Mouse (Mus musculus) naive thymus-derived CD4-positive, alpha-beta T cell, adult 2 months (primary cell): ENCODE measurements around the gene Phgdh.

ENCODE experiments used
- DNase-seq: peaks from one replicate; pipeline ENCODE4 v3.0.0-alpha.2; 2011; ENCODE audit warnings: low read depth

The Phgdh gene

DNA sequence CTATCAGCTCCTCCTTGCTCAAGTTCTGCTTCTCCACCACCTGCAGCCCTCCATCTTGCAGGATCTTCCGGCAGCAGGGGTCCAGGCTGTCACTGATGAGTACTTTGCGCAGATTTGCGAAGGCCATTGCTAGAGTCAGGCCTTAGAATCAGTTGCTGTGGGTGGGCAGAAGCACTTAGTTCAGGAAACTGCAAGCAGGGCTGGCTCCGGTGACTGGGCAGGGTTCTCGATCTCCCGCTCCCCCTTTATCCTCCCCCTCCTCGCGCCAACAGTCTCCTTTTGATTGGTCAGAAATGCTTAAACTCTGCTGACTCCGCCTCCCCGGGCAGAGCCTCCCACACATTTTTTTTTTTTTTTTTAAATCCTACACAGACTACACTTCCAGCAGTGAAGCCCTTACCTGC, at the start of gene Phgdh:
Gene Phgdh (minus strand): TSS at position 285 of the 404 bp plus-strand sequence.
- peak; percentile 87 for DNase-seq

DNA sequence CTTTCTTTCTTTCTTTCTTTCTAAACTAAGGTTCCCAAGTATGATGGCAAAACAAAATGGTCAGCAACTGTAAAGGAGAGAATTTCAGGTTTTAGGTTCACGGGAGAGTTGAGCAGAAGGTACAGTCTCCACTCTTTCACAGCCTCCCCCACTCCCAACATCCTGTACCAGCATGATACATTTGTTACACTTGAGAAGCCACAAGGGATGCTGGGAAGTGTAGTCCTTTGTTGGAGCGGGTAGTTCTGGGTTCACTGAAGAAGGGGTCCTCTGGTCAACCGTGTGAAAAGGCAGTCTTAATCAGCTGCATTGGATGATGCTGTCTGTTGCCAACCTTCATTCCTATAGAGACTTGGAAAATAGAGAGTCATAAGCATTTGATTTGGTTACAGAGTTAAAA, 49.5 kb upstream of the Phgdh start:
- no peak for DNase-seq

DNA sequence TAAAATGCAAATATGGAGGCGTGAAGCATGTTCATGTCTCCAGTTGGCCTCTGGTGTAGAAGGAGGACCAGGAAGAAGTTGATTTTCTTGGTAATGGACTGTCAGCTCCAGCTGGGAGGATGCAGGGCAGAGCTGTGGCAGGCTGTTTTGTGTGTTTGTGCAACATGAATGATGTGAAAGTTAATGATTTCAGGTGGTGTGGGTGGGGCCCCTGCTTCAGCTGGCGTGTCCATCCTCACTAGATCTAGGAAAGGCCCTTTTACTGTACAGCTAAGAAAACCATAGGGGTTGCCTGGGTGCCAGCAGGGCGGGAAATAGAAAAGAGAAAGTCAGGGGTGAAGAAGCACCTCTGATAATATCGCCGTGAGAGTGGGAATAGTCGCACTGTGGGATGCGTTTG, 48.0 kb upstream of the Phgdh start:
- no peak for DNase-seq

DNA sequence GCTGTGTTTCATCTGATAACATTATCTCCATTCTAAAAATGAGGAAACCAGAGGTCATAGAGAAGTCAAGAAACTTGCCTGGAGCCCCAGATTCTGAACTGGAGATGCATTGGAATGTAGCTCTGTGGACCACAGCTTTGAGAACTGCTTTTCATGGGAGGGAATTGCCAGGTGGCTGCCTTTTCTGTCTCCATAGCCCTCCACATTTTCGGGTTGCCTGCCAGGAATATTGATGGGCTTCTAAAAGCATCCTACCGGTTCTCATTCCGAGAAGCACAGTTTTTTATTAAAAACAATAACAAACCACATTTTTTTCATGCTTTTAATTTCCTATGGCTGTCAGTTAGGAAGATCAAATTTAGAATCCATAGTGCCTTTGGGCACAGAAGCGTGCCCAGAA, 47.3 kb upstream of the Phgdh start:
- no peak for DNase-seq

DNA sequence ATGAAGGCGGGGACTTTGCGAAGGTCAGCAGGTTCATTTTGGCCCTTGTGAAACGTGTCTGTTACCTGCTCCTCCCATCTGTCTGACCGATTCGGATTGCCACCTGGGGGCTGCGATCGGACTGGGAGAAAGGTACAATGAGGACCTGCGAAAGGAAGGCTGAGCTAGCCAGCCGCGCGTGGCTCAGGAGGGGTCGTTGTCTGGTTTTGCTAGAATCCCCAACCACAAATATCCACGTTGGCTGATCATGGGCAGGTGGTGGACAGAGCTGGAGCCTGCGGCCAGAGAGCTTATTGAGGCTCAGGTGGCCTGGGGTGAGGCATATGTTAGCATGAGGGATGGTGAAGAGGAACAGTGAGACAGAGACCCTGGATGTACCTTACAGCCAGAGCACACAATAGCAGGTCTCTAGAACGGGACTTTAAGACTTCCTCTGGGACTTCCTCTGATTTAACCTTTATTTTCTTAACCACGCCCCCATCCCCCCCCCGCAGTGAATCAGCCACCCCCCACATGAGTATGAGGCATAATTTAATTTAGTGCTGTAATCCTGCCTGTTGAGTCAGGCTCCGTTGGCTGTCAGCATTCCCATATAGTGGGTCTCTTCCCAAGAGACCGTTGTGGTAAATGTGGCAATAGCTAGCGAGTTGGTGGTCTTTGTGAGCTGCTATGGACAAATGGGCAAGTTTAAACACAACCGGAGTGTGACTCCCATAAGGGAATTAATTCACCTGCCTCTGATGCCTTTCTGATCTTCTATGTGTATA, 43.4 kb upstream of the Phgdh start:
- no peak for DNase-seq

DNA sequence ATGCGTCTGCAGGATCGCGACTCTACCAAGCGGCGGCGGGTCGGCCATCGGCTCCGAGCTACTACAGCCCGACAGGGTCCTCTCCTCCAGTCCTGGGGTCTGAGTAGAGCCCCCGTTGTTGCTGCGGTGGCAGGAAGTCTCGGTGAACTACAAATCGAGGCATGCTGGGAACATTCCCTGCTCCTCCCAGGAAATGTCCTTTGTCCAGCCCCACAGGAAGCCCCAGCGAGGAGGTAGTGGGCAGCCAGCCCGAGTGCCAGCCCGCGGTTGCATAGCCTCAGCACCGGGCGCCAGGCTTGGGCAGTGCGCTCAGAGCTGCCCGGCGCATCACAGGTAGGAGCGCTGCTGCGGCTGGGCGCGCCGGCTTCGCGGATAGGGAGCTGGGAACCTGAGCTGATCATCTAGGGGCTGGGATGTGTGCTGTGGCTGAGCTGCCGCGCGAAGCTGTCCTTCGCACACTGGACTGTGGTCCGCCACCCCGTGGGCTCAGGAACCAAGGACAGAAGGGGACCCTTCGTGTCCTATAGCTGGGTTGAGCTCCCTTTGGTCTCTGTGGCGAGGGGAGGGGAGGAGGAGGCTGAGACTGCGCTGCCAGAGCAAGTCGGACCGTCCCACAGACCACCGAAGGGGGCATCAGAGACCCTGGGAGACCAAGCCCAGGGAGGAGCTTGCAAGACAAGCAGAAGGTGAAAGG, 42.6 kb upstream of the Phgdh start, which contains the start of gene Zfp697:
Gene Zfp697 (plus strand): TSS at position 216 of the 694 bp plus-strand sequence.
- DNase-seq: no peak

DNA sequence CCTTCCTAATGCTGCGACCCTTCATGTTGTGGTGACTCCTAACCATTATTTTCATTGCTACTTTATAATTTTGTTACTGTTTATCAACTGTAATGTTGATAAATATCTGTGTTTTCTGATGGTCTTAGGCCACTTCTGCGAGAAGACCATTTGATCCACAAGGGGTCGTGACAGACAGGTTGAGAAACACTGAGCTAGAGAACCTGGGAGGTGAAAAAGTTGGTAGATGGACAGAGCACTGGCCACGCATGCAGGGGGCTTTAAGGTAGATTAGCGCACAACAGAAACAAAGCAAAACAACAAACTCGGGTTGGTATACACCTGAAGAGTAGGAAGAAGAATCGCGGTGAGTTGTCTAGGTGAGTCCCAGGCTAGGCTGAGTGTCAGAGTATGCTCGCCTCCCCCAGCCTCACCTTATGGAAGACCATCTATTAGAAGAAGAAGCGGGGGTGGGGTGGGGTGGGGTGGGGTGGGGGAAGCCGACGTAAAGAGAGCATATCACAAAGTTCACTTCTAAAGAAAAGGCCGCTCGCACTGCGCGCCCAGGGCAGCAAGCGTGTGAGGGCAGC, 42.0 kb upstream of the Phgdh start:
- peak; percentile 8 for DNase-seq

DNA sequence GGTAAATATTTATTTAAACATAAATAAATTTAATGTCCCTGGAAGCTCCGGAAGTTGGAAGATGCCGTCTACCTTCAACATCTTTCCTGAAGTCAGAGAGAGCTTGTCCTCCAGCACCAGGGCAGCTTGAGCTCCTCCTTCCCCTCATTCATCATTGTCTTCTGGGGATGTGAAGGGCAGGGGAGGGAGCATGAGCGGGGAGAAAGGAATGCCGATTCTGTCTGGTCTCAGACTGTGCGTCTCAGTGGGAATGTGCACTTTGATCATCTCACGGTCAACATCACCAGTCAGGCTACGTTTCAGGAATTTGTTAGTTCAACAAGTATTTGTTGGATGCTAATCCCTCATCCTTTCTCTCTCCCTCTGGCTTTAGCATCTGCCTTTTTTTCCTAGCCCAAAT, 39.4 kb upstream of the Phgdh start:
- no peak for DNase-seq

DNA sequence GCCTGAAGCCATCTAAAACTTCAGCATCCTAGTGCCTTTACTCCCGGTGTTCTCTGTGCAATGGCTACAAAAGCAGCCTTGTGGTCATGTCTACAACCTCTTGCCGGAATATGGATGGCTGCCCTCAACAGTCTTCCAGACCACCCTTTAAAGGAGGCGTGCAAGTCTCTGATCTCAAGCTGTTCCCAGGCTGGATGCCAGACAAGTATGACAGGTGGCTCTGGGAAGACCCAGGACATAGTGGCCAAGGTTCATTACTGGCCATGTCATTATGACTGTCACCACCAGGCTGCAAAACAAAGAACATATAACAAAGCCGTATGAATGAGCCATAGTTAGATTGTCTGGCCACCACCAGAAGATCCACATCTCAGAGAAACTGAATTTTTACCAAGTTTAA, 38.5 kb upstream of the Phgdh start:
- DNase-seq: no peak

DNA sequence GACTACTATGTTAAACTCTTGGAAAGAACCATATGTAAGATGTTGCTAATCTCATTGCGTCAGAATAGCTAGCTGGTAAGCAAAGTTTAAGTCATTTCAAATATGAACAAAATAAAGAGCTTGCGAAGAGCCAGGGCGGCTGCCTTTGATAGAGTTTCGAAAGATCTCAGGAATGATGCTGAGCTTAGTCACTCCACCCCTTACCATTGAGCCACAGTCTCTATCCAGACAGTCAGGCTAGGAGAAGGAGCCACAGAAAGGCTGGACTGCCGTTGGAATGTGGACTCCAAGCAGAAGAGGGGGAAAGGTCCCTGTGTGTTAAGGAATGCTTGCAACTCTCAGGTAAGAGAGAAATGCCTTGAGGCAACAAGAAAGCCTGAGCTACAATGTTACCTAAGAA, 35.2 kb upstream of the Phgdh start:
- no peak for DNase-seq

DNA sequence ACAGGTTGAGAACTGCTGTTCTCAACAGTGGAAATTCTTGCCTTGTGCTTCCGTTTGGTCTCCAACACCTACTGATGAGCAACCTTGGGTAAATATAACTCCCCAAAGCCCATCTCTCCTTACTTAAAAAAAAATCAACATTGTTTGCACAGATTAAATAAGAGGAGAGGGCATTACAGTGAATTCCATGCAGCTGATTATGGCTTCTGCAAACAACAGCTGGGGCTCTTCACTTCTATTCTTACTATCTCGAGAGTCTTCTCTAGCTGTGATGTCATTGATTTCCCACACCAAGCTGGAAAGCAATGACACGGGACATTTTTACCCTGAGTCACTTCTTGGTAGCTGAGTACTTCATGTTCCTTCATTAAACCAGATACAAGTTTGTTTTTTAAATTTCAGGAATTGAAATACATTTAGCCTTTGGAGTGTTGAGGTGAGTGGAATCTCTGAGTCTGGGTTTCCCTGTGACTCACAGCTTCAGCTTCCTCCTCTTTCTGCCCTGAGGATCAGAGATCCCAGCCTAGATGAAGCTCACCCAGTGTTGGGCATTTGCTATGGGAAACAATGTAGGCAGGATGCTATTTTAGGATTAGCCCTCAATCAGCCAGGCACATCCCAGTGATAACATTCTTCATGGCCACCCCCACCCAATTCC, 34.4 kb upstream of the Phgdh start:
- no peak for DNase-seq

DNA sequence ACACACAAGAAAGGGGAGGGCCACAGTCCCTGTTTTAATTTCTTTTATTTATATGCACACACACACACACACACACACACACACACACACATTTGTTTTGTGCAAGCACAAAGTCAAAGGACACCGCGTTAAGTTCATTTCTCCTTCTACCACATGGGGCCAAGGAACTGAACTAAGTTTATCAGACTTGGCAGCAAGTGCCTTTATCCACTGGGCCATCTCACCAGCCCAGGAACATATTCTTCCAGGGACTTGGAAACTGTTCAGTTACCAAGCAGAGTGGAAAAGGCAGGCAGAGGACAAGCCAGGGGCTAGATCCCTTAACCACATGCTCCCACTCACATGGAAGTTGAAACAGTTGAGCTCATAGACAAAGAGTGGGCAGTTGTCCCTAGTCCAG, 29.0 kb upstream of the Phgdh start:
- DNase-seq: no peak

DNA sequence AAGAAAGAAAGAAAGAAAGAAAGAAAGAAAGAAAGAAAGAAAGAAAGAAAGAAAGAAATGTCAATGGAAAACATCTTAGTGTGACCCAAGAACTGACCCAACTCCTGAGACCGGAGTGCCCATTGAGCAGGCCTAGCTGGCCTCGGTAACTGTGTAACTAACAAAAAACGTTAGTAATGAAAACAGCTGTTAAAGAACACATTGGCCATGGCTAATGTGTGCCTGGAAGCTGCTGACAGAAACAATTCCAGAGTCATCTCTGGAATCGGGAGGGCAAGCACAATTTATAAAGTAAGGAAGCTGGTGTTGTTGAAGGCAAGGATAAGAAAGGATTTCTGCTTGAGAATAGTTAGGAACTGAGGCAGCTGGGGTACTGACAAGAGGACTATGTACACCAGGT, 28.5 kb upstream of the Phgdh start:
- DNase-seq: no peak

DNA sequence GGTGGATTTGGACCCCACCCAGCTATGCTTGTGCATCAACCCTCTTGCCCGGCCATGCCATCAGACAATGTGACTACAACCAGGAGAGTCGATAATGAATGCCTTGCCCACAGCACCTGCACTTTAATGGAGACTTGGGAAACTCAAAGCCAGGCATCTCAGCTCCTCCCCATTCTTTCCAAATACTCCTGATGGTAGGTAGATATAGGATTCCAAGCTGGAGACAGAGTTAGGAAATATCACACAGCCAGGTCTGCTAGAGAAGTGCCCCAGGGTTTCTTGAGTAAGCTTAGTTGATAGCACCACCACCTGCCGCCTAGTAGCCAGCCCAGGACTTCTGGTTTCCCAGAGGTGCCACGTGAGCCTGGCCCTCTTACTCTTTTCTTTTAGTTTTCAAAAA, 27.0 kb upstream of the Phgdh start:
- DNase-seq: no peak

DNA sequence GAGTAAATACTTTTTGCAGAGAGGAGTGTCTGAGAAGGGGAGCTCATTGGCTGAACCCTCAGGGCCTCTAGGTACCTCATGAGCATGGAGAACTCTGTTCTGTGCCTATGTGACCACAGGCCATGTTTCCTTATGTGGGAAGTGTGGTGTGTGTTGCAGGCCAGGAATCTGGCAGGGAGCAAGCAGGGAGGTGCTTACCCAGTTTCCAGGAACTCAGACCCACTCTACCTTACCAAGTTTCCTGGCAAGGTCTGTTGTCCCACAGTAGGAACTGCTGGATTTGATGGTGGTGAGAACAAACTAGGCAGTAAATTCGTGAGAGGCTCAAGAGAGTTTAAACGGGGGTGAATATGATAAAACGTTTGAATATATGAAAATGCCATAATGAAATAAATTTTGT, 26.3 kb upstream of the Phgdh start:
- DNase-seq: no peak

DNA sequence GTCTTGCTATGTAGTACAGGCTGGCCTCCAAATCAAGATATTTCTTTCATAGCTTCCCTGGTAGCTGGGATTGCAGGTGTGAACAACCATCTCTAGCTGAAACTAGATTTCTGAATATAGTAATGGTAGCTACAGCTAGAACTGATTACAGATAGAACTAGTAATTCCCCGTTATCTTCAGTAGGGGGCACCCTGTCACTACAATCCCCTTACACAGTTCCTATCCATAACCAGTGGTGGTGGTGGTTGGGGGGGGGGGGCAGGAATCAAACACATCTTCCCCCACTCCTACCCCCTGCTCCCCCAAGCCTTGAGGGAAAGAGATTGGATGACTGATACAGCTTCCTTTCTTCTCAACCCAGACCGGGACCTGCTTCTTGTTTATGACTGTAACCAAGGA, 23.0 kb upstream of the Phgdh start:
- peak; percentile 67 for DNase-seq

DNA sequence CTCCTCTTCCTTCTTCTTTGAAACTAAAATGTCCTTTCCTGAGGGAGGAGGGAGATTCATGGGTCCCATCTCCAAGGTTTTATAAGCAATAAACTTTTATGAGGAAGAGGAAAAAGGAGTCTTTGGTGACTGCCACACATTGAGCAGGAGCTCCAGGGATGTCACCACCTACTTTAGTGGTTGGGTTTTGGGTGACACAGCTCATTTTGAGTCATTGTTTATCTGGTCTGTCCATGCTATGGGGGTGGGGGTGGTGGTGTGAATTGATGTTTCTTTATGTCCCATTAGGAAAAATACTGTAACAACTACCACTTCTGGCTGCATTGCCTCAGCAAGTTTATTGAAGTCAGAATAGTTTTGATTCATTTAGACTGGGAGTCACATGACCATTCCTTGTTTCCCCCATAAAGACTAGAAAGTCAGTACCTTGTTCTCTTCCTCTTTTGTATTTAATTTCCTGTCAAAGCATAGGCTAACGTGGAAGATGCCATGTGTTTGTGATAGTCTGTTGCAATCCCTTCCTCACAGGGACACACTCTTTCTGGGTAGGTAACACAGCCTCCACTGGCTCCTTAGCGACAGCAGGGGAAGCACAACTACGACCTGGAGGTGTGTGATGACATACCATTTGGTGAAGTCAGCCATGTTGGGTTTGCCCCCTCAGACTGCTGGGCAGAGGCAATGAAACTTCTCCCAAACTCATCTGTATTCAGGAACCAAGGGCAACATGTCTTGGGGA, 17.0 kb upstream of the Phgdh start:
- no peak for DNase-seq

DNA sequence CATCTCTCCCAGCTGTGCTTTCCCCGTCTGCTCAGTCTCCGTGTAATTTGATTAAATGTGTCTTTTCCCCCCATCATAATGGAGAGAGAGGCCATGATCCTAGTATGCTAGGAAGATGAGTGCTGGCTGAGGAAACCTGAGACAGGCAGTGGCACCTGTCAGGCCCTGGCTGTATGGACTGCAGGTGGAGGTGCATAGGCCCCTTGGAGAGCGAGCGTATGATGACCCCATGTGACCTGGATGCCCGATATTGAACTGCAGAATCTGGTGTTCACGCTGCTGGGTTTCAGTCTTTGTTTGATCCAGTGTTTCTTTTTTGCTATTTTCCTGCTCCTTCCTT, 16.2 kb upstream of the Phgdh start:
- no peak for DNase-seq

DNA sequence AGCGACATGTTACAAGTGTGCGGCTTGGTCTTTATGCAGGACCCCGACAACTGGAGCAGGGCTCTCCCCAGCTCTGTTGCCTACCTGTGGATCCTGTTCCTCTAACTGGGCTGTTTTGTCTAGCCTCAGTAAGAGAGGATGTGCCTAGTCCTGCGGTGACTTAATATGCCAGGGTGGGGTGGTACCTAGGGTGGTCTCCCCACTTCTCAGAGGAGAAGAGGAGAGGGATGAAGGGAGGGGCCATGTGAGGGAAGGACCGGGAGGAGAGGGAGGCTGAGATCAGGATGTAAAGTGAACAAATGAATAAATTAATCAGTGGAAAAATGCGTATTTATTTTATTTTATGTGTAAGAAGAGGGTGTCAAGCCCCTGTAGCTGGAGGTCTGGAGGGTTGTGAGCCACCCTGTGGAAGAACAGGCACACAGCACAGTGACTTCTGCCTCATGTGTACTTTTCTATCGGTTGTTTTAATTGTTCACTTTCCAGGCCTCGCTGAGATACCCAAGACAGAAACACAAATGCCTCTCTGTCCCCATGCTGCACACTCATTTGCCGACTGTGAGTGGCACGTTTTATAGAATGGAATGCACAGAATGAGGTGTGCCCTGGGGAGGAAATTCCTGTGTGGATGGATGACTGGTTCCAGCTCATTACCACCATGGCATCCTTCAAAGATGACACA, 15.7 kb upstream of the Phgdh start:
- no peak for DNase-seq

DNA sequence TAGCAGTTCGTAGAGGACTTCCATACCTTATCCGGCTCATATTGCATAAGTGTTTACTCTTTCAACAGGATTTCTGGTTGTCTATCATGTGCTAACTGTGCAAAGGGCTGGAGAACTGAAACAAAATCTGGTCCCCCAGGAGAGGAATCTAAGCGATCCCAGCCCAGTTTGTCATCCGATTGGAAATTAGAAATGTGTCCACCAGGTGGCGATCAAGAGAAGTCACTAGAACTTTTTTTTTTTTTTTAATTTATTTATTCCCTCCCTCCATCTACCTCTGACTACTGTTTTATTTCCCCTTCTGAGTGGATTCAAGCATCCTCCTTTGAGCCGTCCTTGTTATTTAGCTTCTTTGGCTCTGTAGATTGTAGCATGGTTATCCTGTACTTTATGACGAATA, 14.1 kb upstream of the Phgdh start:
- DNase-seq: peak; percentile 85

DNA sequence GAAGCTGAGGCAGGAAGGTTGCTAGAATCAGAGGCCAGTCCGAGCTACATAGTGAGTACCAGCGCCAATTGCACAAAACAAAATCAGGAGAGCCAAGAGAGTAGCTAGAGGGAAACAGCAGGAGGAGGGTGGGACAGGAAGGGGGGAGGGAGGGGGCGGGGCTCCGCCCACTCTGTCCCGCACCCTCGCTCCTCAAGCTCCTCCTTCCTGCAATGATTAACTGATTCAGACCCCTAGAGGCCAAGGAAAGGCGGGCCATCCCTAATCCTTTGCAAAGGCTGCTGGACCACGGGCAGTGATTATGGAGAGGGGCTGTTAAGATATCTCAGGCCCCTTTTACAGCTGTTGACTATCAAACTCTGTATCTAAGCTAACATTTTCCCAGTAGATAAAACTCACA, 8.9 kb upstream of the Phgdh start:
- DNase-seq: no peak

DNA sequence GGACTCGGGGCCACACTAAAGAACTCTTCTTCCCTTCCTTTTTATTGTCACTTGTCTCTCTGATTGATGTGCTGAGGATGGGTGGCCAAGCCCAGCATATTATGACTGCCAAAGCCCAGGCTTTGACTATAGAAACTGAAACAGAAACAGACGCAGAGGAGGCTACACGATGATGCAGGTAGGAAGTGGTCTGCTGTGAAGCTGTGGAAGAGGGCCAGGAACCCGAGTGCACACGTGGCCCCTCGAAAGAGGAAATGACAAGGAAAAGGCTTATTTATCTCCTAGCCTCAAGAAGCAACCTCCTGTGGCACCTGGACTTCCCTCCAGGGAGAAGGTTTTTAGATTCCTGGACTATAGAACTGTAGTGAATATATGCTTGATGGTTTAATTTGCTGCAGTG, 8.3 kb upstream of the Phgdh start:
- peak; percentile 90 for DNase-seq
